Mouse (Mus musculus): ENCODE results near the gene C330007P06Rik. TPM values are rescaled to one million over a fixed set of nuclear protein-coding genes. Genes with fewer than 3 reads are reported as not detected.
"Not testable (repeated sequence)": the region's sequence is repeated elsewhere in the genome, so short reads cannot be mapped to it uniquely, and the experiment has no call there.

Gene C330007P06Rik
- total RNA-seq, 1 experiment from 2014 or later = 55.6 TPM

GRCm38 (mm10) chrX:36805466-36806235 is 68.3 kb downstream of the C330007P06Rik start:
- ATAC-seq (replicated peaks; ENCODE audit: low read depth, poor library complexity, severe bottlenecking) = no peak

DNA sequence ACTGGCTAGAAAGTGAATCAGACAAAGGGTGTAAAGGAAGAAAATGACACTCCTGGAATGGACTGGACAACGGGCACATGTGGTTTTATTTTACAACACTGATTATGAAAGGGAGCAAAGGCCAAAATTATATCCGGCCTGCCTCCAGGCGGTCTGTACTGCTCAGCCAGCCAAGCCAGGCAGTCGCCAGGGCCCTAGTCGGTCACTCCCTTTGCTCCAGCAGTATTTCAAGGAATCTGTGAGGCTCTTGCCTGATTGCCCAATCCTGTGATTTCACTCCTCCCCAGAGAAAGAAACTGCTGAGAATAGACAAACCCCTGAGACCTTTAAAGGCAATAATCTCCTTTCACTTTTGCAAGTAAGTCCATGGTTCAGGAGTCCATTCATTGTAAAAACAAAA is 69.7 kb downstream of the C330007P06Rik start:
- ATAC-seq (replicated peaks; ENCODE audit: low read depth, poor library complexity, severe bottlenecking) = no peak

GRCm38 (mm10) chrX:36803189-36803588 is 70.7 kb downstream of the C330007P06Rik start:
- peak; percentile 43; the same call in 1 of the 2 replicates for ATAC-seq (replicated peaks; ENCODE audit: low read depth, poor library complexity, severe bottlenecking)

DNA sequence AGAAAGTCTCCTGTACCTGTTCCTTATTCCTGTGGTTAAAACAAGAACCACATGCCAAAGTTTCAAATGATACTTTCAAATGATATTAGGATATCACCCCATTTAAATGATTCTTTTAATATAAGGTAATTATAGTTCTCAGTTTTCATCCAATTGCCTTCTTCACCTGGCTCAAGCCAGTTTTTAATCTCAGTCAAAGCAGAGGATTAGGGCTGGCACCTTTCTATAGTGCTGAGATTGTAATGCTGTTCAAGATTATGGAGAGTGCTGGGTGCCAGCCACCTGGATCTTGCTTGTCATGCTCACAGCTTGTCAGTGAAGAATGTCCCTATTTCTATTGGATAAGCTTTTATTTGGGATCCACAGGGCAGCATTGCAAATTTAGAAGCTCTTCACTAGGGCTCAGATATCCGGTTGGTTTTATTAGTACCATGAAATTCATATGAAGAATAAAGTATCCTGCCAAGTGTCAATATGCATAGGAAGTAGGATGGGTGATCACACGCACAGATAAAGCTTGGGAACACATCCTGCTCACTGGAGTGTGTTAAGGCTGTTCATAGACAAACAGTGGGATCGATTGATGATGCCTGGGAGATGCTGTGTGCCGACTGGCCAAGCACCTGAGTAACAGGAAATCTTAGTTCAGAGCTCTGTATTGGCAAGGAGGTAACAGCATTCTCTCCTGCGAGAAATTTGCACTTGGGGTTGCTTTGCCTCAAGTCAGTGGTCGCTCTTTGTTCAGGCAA is 74.6 kb downstream of the C330007P06Rik start:
- ATAC-seq (replicated peaks; ENCODE audit: low read depth, poor library complexity, severe bottlenecking) = no peak

DNA sequence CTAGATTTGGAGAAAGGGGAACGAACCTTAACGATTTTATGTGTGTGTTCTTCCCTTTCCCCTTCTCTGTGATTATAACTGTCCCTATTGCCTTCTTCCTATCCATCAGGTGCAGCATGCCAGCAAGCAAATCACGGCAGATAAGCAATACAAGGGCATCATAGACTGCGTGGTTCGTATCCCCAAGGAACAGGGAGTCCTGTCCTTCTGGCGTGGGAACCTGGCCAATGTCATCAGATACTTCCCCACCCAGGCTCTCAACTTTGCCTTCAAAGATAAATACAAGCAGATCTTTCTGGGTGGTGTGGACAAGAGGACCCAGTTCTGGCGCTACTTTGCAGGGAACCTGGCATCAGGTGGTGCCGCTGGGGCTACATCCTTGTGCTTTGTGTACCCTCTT is 77.2 kb downstream of the C330007P06Rik start:
- ATAC-seq (replicated peaks; ENCODE audit: low read depth, poor library complexity, severe bottlenecking) = not testable (repeated sequence)

DNA sequence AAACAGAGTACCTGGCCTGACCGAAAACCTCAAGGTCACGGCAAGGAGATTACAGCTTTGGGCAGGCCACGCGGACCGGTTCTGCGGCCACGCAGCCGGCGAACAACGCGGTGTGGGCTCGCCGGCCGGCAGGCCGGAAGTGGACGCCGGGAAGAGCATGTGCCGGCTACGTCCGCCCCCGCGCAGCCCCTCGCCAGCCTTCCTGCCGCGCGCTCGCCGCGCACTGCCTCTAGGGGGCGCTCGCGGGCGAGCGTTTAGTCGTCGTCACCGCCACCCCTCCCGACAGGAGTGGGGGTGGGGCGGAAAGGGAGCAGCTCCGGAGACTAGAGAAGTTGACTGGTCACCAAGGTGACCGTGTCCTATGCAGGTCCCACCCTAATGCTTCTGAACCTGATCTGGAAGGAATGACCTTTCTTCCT is 77.7 kb downstream of the C330007P06Rik start:
- ATAC-seq (replicated peaks; ENCODE audit: low read depth, poor library complexity, severe bottlenecking) = peak; percentile 48

DNA sequence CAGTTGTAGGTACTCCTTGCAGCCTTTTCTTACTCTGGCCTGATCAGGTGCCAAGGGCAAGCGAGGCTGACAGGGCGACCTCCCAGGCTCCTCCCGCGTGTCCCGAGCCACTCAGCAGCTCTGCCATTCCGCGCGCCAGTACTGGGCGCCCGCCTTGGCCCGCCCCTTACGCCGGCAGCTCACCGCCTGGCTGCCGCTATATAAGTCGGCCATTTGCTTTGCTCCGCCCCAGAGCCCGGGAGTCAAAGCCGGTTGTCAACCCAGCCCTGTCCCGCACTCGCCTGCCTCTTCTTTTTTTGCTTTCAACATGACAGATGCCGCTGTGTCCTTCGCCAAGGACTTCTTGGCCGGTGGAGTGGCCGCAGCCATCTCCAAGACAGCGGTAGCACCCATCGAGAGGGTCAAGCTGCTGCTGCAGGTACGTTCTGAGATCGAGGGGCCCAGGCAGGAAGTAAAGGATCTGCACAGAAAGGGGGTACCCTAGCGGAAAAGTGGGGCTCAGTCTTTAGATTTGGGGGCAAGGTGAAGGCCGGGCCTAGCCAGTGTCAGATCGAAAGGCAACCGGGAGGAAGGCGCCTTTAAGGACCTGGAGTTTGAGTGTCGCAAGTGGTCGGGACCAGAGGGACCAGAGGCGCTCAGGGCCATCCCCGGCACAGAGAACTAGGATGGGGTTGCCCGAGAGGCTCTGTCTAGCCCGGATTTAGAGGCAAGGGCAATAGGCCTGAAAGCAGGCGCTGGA is 78.3 kb downstream of the C330007P06Rik start, which contains the start of gene Slc25a5:
TSS of gene Slc25a5 (plus strand) at position 228 of the 739 bp plus-strand sequence.
- peak; percentile 97 for ATAC-seq (replicated peaks; ENCODE audit: low read depth, poor library complexity, severe bottlenecking)

DNA sequence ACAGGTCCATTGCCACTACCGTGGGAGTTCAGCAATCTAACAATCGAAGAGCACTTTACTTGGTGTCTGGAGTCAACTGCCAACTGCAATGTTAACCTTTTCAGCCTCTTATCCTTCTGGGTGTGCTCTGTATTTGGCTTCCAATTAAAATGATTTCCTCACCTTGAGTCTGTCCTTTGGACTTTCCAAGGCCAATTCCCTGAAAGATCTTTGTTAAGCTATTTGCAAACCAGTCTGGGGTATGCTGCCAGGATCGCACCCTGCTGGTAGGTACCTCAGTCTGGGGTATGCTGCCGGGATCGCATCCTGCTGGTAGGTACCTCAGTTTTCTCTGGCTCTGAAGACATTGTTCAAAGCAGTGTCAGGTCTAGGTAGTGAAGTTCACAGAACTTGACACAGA is 79.3 kb downstream of the C330007P06Rik start:
- ATAC-seq (replicated peaks; ENCODE audit: low read depth, poor library complexity, severe bottlenecking) = no peak

DNA sequence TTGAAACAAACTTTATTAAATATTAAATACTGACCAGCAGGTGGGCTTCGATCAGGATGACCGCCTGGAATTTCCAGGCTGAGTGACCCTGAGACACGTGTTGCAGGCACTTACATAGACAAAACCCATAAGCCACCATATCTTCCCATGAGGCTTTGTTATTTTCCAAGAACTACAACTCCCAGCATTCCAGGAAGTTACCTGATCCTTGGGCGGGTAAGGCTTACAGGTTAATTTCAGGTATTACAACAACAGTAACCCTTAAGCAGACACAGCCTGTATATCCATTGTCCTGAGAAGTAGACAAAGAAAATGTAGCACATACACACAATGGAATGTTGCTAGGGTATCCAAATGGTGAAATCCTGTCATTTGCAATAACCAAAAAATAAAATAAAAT is 84.6 kb downstream of the C330007P06Rik start:
- no peak for ATAC-seq (replicated peaks; ENCODE audit: low read depth, poor library complexity, severe bottlenecking)

GRCm38 (mm10) chrX:36777694-36778093 is 96.2 kb downstream of the C330007P06Rik start:
- ATAC-seq (replicated peaks; ENCODE audit: low read depth, poor library complexity, severe bottlenecking) = no peak

DNA sequence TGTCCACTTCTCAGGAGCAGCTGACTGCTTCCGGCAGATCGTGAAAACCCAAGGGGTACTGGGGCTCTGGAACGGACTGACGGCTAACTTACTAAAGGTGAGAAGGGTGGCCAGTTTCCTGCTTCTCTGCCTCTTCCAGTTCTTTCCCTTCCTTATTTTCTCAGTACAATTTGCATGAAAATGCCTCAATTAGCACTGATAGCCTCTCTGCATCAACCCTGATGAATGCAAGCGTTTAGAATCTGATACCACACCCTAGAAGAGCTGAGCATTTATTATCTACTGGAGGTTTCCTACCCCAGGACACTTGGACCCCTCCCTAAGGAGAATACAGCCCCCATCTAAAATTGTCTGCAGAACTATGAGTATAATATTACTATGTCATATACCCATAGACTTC is 98.4 kb downstream of the C330007P06Rik start:
- no peak for ATAC-seq (replicated peaks; ENCODE audit: low read depth, poor library complexity, severe bottlenecking)

Other genes with a start within 250 kb of the C330007P06Rik start
- 8.1 and 11.8 TPM in 2 replicates for gene Akap17b, start 228.7 kb downstream of the C330007P06Rik start, total RNA-seq (2017)
- 1.7 TPM in 1 of 2 replicates, not detected in the other for gene Slc25a43, start 130.5 kb downstream of the C330007P06Rik start, total RNA-seq (2017)
- gene Slc25a5, start 78.5 kb downstream of the C330007P06Rik start, total RNA-seq (2017) = 896 and 911 TPM in 2 replicates
- gene Ube2a, start 211 bp downstream of the C330007P06Rik start, total RNA-seq (2017) = 13.8 and 19.4 TPM in 2 replicates
- gene Nkrf, start 28.8 kb upstream of the C330007P06Rik start, total RNA-seq (2017) = 18.5 and 20.6 TPM in 2 replicates
- 66.4 and 77.8 TPM in 2 replicates for gene Sept6, start 117.7 kb upstream of the C330007P06Rik start, total RNA-seq (2017)
- gene Sowahd, start 174.7 kb upstream of the C330007P06Rik start, total RNA-seq (2017) = not detected in 2 replicates
- gene Rpl39, start 211.3 kb upstream of the C330007P06Rik start, total RNA-seq (2017) = 5,370 and 6,793 TPM in 2 replicates
- 59.5 and 65.3 TPM in 2 replicates for gene Upf3b, start 236.2 kb upstream of the C330007P06Rik start, total RNA-seq (2017)

All from common myeloid progenitor, adult 5-6 weeks (primary cell).